Mouse (Mus musculus): Measurements from ENCODE around the gene Tmem235. TPM values are rescaled to one million over a fixed set of nuclear protein-coding genes. Genes with fewer than 3 reads are reported as not detected.
A peak's percentile ranks its signal among the peaks of the same experiment; 100 is the strongest.
"Not testable (repeated sequence)": the region's sequence is repeated elsewhere in the genome, so short reads cannot be mapped to it uniquely, and the experiment has no call there.

The Tmem235 gene
- total RNA-seq, 2 experiments from 2014 or later, result 0.18 TPM; not detected in 1

- DNase-seq, result peak; percentile 83
Observed at GRCm38 (mm10) chr11:117832086-117832969, 28.2 kb upstream of the Tmem235 start.

- DNase-seq, result not testable (repeated sequence)
Observed at GRCm38 (mm10) chr11:117833509-117833908, 27.0 kb upstream of the Tmem235 start.

- no peak for DNase-seq
Observed at GRCm38 (mm10) chr11:117834086-117834485, 26.5 kb upstream of the Tmem235 start.

- DNase-seq, result no peak
Observed at GRCm38 (mm10) chr11:117836306-117836705, 24.2 kb upstream of the Tmem235 start.

GRCm38 (mm10) chr11:117838572-117838971, 22.0 kb upstream of the Tmem235 start:
- peak; percentile 62 for DNase-seq

- DNase-seq, result no peak
Observed at GRCm38 (mm10) chr11:117839021-117839420, 21.5 kb upstream of the Tmem235 start.

GRCm38 (mm10) chr11:117840910-117841309, 19.6 kb upstream of the Tmem235 start:
- no peak for DNase-seq

- DNase-seq, result no peak
Observed at GRCm38 (mm10) chr11:117843434-117843833, 17.1 kb upstream of the Tmem235 start.

- DNase-seq, result no peak
Observed at GRCm38 (mm10) chr11:117844997-117845396, 15.6 kb upstream of the Tmem235 start.

GRCm38 (mm10) chr11:117845651-117846050, 14.9 kb upstream of the Tmem235 start:
- DNase-seq, result no peak

- no peak for DNase-seq
Observed at GRCm38 (mm10) chr11:117846640-117847039, 13.9 kb upstream of the Tmem235 start.

- DNase-seq, result no peak
Observed at GRCm38 (mm10) chr11:117847593-117848215, 12.8 kb upstream of the Tmem235 start.

- no peak for DNase-seq
Observed at GRCm38 (mm10) chr11:117848271-117848984, 12.1 kb upstream of the Tmem235 start.

- peak; percentile 97 for DNase-seq
Observed at GRCm38 (mm10) chr11:117848985-117849671, 11.4 kb upstream of the Tmem235 start, which contains the start of gene Birc5. Gene Birc5 (plus strand): TSS chr11:117849251.

- no peak for DNase-seq
Observed at GRCm38 (mm10) chr11:117852875-117853274, 7.7 kb upstream of the Tmem235 start.

- DNase-seq, result no peak
Observed at GRCm38 (mm10) chr11:117854241-117854640, 6.3 kb upstream of the Tmem235 start.

GRCm38 (mm10) chr11:117855360-117855759, 5.2 kb upstream of the Tmem235 start:
- no peak for DNase-seq

GRCm38 (mm10) chr11:117855975-117856374, 4.6 kb upstream of the Tmem235 start:
- DNase-seq, result no peak

- DNase-seq, result no peak
Observed at GRCm38 (mm10) chr11:117857462-117857861, 3.1 kb upstream of the Tmem235 start.

GRCm38 (mm10) chr11:117858392-117858791, 2.2 kb upstream of the Tmem235 start:
- no peak for DNase-seq

- no peak for DNase-seq
Observed at GRCm38 (mm10) chr11:117863174-117863856, 2.8 kb downstream of the Tmem235 start.

GRCm38 (mm10) chr11:117864805-117865204, 4.3 kb downstream of the Tmem235 start:
- DNase-seq, result peak; percentile 37

All from heart, postnatal 4 days (tissue).